Mouse (Mus musculus) myocyte (in vitro differentiated cells): ENCODE results near the gene Sirpa.

Source experiments
- CEBPB ChIP-seq: IDR thresholded peaks from 2 replicates; pipeline ENCODE4 v1.6.1; 2011; ENCODE audit warnings: mild to moderate bottlenecking, moderate library complexity; ENCODE audit not compliant: poor library complexity, insufficient read depth, severe bottlenecking
- E2F4 ChIP-seq: IDR thresholded peaks from one replicate; pipeline ENCODE4 v1.6.1; 2011; ENCODE audit warnings: mild to moderate bottlenecking, control low read depth, moderate library complexity; ENCODE audit not compliant: insufficient read depth
- MAX ChIP-seq: IDR thresholded peaks from one replicate; pipeline ENCODE4 v1.6.1; 2011; ENCODE audit warnings: low read depth, mild to moderate bottlenecking, control low read depth
- MYOD1 ChIP-seq, 3 experiments: IDR thresholded peaks; one replicate each; pipeline ENCODE4 v1.6.1; 2011; ENCODE audit warnings: control low read depth in 2 of 3, low read depth in 2 of 3, mild to moderate bottlenecking in 2 of 3, moderate library complexity in 1 of 3; ENCODE audit not compliant: insufficient read length in 2 of 3, control insufficient read depth in 1 of 3
- POLR2A ChIP-seq: IDR thresholded peaks from one replicate; pipeline ENCODE4 v1.6.1; 2011; ENCODE audit warnings: low read depth, mild to moderate bottlenecking, control low read depth, moderate library complexity; ENCODE audit not compliant: insufficient read length
- SRF ChIP-seq: IDR thresholded peaks from one replicate; pipeline ENCODE4 v1.6.1; 2011; ENCODE audit warnings: low read depth; ENCODE audit not compliant: control insufficient read depth, insufficient read length
- TCF12 ChIP-seq: IDR thresholded peaks from one replicate; pipeline ENCODE4 v1.6.1; 2011; ENCODE audit warnings: mild to moderate bottlenecking, control low read depth; ENCODE audit not compliant: poor library complexity, insufficient read depth, severe bottlenecking
- USF1 ChIP-seq: IDR thresholded peaks from one replicate; pipeline ENCODE4 v1.6.1; 2011; ENCODE audit warnings: low read depth, mild to moderate bottlenecking, control low read depth, moderate library complexity

- TF ChIP-seq USF1 (no peak), POLR2A (no peak), TCF12 (no peak), MAX (no peak), MYOD1 (IDR thresholded peaks at IDR 0.05; ENCODE audit: control insufficient read depth in 1 of 3, insufficient read length in 2 of 3, low read depth in 2 of 3) (no peak), SRF (no peak), E2F4 (no peak), CEBPB (no peak)
Measured at GRCm38 (mm10) chr2:129585904-129586514, 6.6 kb upstream of the Sirpa start.
